In genomic region chr11:109587638-109588374, GRCm38 (mm10) we compare ENCODE assay signal across 9 mouse cellular contexts. TPM values are rescaled to one million over a fixed set of nuclear protein-coding genes. Genes with fewer than 3 reads are reported as not detected.
A peak's percentile ranks its signal among the peaks of the same experiment; 100 is the strongest.
DNase-seq lines count a peak whose midpoint lies in the region; ATAC-seq and TF ChIP-seq lines count a peak whose summit lies in the region.
"Had no signal": no experiment of that assay in that cellular context is flagged by ENCODE, and none has a peak within 500 bp of the region (broad histone marks: within the 10 kb centered on the region; RNA-seq: fewer than 3 reads in every experiment).

No protein-coding gene starts in this region.

- intact Hi-C loops in left cerebral cortex, postnatal 4 days (cut with DNase I) = loop anchor here (10.0 kb wide), 2 partner anchors 263 to 343 kb away; no protein-coding TSS in a partner anchor

- H3K4me2 ChIP-seq in heart, embryonic 11.5 days = peak overlapping the region; percentile 33; the same call in 1 of the 2 replicates
- peak overlapping the region; percentile 73 for H3K4me2 ChIP-seq in liver, embryonic 13.5 days
- H3K4me2 ChIP-seq in stomach, postnatal 0 days (replicated peaks; ENCODE audit: low read depth) = no peak overlapping the region

- peaks cover 7% of the 10 kb centered on the region for H3K4me1 ChIP-seq in lung, adult 2 months (ENCODE audit: control insufficient read depth, insufficient read depth, low read length)
- peaks cover 13% of the 10 kb centered on the region for H3K4me1 ChIP-seq in heart, embryonic 11.5 days (ENCODE audit: control insufficient read depth, insufficient read depth, low read length)
- H3K4me1 ChIP-seq in liver, embryonic 13.5 days (replicated peaks) = peaks cover 63% of the 10 kb centered on the region
- no peaks in the 10 kb centered on the region for H3K4me1 ChIP-seq in stomach, postnatal 0 days (replicated peaks; ENCODE audit: control insufficient read depth, insufficient read depth)

- no peaks in the 10 kb centered on the region for H3K27me3 ChIP-seq in heart, embryonic 11.5 days (ENCODE audit: control insufficient read depth, insufficient read depth, low read length)
- no peaks in the 10 kb centered on the region for H3K27me3 ChIP-seq in liver, embryonic 13.5 days
- no peaks in the 10 kb centered on the region for H3K27me3 ChIP-seq in stomach, postnatal 0 days (ENCODE audit: control insufficient read depth, insufficient read depth, low read length)

- WGBS in lung, adult 2 months = 25% methylated on average over 15 of the region's 15 CpGs
- WGBS in heart, embryonic 11.5 days (ENCODE audit: insufficient replicate concordance) = 47% methylated on average over 15 of the region's 15 CpGs
- 13% methylated on average over 15 of the region's 15 CpGs for WGBS in liver, embryonic 13.5 days (ENCODE audit: insufficient replicate concordance)
- 33% methylated on average over 15 of the region's 15 CpGs for WGBS in stomach, postnatal 0 days

- peak overlapping the region; percentile 46; the same call in 1 of the 2 replicates for H3K27ac ChIP-seq in heart, embryonic 11.5 days (ENCODE audit: low read depth, low read length)
- peak overlapping the region; percentile 89 for H3K27ac ChIP-seq in liver, embryonic 13.5 days
- peak overlapping the region; percentile 75 for H3K27ac ChIP-seq in stomach, postnatal 0 days (replicated peaks)

- H3K36me3 ChIP-seq in heart, embryonic 11.5 days (ENCODE audit: control insufficient read depth, insufficient read depth, low read length) = no peaks in the 10 kb centered on the region
- H3K36me3 ChIP-seq in liver, embryonic 13.5 days = peaks cover 18% of the 10 kb centered on the region
- H3K36me3 ChIP-seq in stomach, postnatal 0 days (ENCODE audit: control insufficient read depth, insufficient read depth, low read length) = peaks cover 6% of the 10 kb centered on the region; the same call in 1 of the 2 replicates

- DNase-seq in lung, adult 18-20 months = peak; percentile 23 to 27
- DNase-seq in lung, adult 2 months = no peak
- peak; percentile 75 for DNase-seq in liver, embryonic 13.5 days
- DNase-seq in stomach, postnatal 0 days (ENCODE audit: low spot score) = peak; percentile 88
- DNase-seq in left cerebral cortex, postnatal 4 days = no peak
- DNase-seq in cerebellum, postnatal 36 days = no peak
- no peak for DNase-seq in gastrocnemius, adult 18-20 months (ENCODE audit: low spot score)
- DNase-seq: layer of hippocampus, adult 9-11 months had no signal

- ATAC-seq in heart, embryonic 11.5 days (replicated peaks; ENCODE audit: insufficient number of reproducible peaks, low FRiP score, low TSS enrichment) = peak; percentile 73
- ATAC-seq in liver, embryonic 13.5 days (ENCODE audit: low read depth) = peak; percentile 94
- peak; percentile 91 for ATAC-seq in stomach, postnatal 0 days (ENCODE audit: low FRiP score, low TSS enrichment)

- no peak overlapping the region for H3K4me3 ChIP-seq in lung, adult 2 months (replicated peaks; ENCODE audit: extremely low read depth, low read depth, low read length)
- H3K4me3 ChIP-seq in heart, embryonic 11.5 days (ENCODE audit: low read depth, low read length) = no peak overlapping the region
- H3K4me3 ChIP-seq in liver, embryonic 13.5 days (replicated peaks) = peak overlapping the region; percentile 43
- no peak overlapping the region for H3K4me3 ChIP-seq in stomach, postnatal 0 days (ENCODE audit: low read depth, low read length)

- no peak overlapping the region for H3K9ac ChIP-seq in heart, embryonic 11.5 days (ENCODE audit: low read depth, low read length)
- H3K9ac ChIP-seq in liver, embryonic 13.5 days = peak overlapping the region; percentile 67
- no peak overlapping the region for H3K9ac ChIP-seq in stomach, postnatal 0 days (ENCODE audit: low read length)

- TF ChIP-seq CTCF in lung, adult 2 months (IDR thresholded peaks at IDR 0.05; ENCODE audit: insufficient read depth, low read length) = no peak
- no peak for TF ChIP-seq CTCF in stomach, postnatal 0 days (IDR thresholded peaks at IDR 0.05; ENCODE audit: low read depth)

- TF ChIP-seq EP300 in stomach, postnatal 0 days (optimal IDR thresholded peaks at IDR 0.05) = no peak

- no peaks in the 10 kb centered on the region for H3K9me3 ChIP-seq in heart, embryonic 11.5 days (replicated peaks; ENCODE audit: control insufficient read depth, low read length)
- H3K9me3 ChIP-seq in liver, embryonic 13.5 days (replicated peaks) = no peaks in the 10 kb centered on the region
- H3K9me3 ChIP-seq in stomach, postnatal 0 days (ENCODE audit: control insufficient read depth, low read length) = no peaks in the 10 kb centered on the region

- TF ChIP-seq POLR2A in lung, adult 2 months (IDR thresholded peaks at IDR 0.05; ENCODE audit: borderline replicate concordance, extremely low read depth, low read depth, low read length) = no peak

RNA-seq across cellular contexts. Expression of gene Wipi1, which starts 24.0 kb away (rescaled TPM):
- 16.3 and 20.3 TPM in 2 replicates for polyA plus RNA-seq in lung, adult 2 months (2012; rRNA removed)
- 23.6 and 27.1 TPM in 2 replicates for polyA plus RNA-seq in heart, embryonic 11.5 days (2014; fragmentation: Nextera tagmentation; extraction: Ambion mirVana)
- polyA plus RNA-seq in liver, embryonic 13.5 days (2015; fragmentation: Nextera tagmentation; extraction: Ambion mirVana) = 28.3 and 29.1 TPM in 2 replicates
- 35.3 and 40.5 TPM in 2 replicates for polyA plus RNA-seq in stomach, postnatal 0 days (2015; fragmentation: Nextera tagmentation; extraction: Ambion mirVana)
- 10 to 100 TPM; 14.1 TPM for total RNA-seq in left cerebral cortex, postnatal 4 days (2021)
- 10 to 100 TPM; 57.7 to 78.8 TPM for total RNA-seq in gastrocnemius, adult 18-20 months (2021)

Comparison
In these comparisons a context has a peak if more than half of its experiments do, and no peak if none do; other contexts are left out.
1. DNase-seq: peak in lung, adult 18-20 months (2 of 2), liver, embryonic 13.5 days (single experiment) and stomach, postnatal 0 days (single experiment); none in lung, adult 2 months (single experiment), left cerebral cortex, postnatal 4 days (single experiment), cerebellum, postnatal 36 days (0 of 2) and gastrocnemius, adult 18-20 months (single experiment).
2. Peak in every context shown above with its lines, with median percentiles within 50 percentile points of each other: ATAC-seq and H3K27ac ChIP-seq.